Mouse (Mus musculus) liver, adult (tissue): ENCODE results near the gene Ppp2r5b.

Experiments
- GATA4 ChIP-seq: IDR thresholded peaks from 2 replicates; pipeline ENCODE4 v1.6.1; 2014; ENCODE audit warnings: mild to moderate bottlenecking, low read length; ENCODE audit not compliant: insufficient replicate concordance

Ppp2r5b gene

DNA sequence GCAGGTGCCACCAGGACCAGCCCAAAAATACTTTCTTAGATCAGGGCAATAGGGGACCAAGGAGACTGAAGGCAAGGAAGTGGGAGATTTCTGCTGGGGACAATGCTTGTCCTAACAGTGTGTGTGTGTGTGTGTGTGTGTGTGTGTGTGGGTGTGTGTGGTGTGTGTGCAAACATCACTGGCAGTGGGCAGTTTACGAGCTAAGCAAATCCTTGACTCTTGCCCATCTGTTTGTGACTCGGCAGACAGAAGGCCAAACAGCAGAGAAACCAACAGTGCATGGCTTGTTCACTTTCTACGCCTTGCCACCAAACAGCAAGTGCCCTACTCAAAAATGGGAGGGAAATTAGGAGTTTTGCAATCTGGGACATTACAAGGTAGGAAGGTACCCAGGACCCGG lies 37.9 kb upstream of the Ppp2r5b start:
- no peak for TF ChIP-seq GATA4

GRCm38 (mm10) chr19:6272738-6273137 lies 37.1 kb upstream of the Ppp2r5b start:
- no peak for TF ChIP-seq GATA4

DNA sequence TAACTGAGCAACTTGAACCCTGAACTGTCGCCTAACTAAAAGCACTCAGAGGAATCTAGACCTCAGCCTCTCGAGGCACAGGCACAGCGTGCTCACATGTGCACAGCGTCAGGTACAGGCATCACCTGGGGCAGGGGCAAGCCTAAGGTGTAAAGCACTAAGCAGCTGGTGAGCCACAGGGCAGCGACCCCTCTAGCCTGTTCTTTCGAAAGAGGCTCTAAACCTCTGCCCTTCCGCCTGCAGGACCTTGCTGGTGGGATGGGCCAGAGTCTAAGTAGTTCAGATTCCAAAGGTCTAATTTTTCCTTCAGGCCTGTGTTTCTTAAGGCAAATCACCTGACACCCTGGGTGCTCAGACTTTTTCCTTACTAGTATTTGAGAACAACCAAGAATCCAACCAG lies 36.4 kb upstream of the Ppp2r5b start:
- no peak for TF ChIP-seq GATA4

DNA sequence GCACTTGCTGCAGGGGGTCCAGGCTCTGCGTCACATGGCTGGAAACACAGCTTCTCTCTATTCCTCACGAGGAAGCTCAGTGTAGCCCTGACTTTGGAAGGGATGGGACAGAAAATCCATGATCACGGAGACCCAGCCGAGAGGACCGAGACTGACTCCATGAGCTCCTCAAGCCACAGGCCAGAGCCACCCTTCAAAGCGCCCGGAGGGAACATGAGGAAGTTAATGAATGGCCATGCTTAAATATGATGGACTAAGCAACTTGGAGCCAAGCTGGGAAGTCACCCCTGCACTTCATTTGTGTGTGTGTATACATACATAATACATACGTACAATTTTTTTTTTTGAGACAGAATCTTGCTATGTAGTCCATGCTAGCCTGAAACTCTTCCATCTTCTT lies 35.5 kb upstream of the Ppp2r5b start:
- no peak for TF ChIP-seq GATA4

DNA sequence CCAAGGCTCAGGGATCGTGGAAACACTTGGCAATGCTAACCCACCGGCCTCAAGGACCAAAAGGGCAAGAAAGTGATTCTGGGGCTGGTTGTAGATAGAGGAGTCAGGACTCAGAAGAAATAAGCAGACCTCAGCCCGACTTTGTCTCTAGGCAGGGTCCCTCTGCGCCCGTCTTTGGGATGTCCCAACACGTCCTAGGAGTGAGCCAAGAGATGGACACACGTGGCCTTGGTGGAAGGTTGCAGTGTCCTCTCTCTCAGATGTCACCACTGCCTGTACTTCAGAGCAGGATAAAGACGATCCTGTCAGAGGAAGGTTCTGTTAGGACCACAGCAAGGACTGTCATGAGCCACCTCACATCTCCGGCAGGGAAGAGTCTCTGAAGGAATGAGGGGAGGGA lies 35.0 kb upstream of the Ppp2r5b start:
- no peak for TF ChIP-seq GATA4

GRCm38 (mm10) chr19:6269798-6270475 lies 34.3 kb upstream of the Ppp2r5b start:
- no peak for TF ChIP-seq GATA4

GRCm38 (mm10) chr19:6268670-6269132 lies 33.0 kb upstream of the Ppp2r5b start:
- no peak for TF ChIP-seq GATA4

GRCm38 (mm10) chr19:6268170-6268528 lies 32.5 kb upstream of the Ppp2r5b start:
- TF ChIP-seq GATA4: no peak

GRCm38 (mm10) chr19:6267306-6268169 lies 31.9 kb upstream of the Ppp2r5b start:
- no peak for TF ChIP-seq GATA4

DNA sequence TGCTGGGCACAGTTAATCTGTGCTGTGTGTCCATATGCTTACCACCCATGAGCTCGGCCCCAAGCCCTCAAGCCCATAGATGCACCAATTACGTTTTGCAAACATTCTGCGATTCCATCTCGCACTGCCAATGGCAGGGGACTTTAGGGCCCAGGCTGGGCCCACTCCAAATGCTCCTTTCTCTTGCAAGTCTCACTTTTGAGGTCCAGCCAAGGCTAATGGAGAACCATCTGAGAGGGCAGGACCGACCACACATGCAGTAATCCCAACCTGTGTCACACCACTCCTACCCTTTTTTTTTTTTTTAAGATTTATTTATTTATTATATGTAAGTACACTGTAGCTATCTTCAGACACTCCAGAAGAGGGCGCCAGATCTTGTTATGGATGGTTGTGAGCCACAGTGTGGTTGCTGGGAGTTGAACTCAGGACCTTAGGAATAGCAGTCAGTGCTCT lies 30.1 kb upstream of the Ppp2r5b start:
- TF ChIP-seq GATA4: no peak

- TF ChIP-seq GATA4: no peak
These were observed 29.3 kb upstream of the Ppp2r5b start for GRCm38 (mm10) chr19:6264945-6265344.

DNA sequence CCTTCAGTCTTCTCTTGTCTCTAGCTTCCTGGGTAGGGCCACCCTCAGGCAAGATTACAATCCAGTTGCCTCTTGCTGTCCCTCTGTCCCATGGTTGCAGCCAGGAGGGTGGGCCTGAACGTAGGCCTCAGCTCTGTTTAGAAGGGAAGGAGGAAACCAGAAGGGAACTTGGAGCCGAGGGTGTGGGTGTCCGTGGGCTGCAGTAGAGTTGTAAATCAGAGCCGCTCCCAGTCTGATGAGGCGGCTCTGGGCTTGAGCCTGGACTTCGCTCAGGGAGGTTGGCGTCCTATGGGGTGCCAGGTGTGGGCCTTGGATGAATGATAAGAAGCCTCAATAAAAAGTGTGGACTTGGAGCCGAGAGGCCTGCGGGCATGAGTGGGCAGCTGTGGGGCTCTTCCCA lies 28.5 kb upstream of the Ppp2r5b start:
- TF ChIP-seq GATA4: peak; percentile 15; the same call in 1 of the 2 replicates

DNA sequence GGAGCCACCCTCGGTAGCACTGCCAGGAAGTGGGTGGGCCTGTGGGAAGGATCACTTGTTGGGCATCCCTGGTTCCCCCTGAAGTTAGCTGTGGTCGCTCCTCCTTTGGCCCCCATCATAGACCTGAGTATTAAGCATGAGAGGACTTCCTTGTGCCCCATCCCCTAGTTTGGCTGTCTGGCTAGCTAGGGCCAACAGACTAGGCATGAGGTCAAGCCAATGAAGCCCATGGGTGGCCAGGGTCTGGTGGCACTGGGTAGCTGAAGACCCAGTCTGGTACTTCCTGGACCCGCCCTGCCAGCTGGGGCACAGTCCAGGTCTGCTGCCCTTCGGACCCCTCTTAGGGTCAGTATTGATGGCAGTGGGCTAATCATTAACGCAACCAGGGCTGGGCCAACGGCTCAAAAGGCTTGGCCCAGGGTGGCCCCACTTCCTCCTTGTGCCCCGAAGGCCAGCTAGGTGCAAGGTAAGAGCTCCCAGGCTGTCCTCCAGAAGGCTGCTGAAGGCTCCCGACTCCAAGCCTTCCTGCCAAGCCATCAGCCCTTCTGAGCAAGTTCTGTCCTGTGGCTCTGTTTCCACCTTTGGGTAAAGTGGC lies 27.3 kb upstream of the Ppp2r5b start:
- TF ChIP-seq GATA4: no peak

GRCm38 (mm10) chr19:6262222-6262621 lies 26.6 kb upstream of the Ppp2r5b start:
- TF ChIP-seq GATA4: no peak

GRCm38 (mm10) chr19:6261379-6261778 lies 25.7 kb upstream of the Ppp2r5b start:
- TF ChIP-seq GATA4: no peak

DNA sequence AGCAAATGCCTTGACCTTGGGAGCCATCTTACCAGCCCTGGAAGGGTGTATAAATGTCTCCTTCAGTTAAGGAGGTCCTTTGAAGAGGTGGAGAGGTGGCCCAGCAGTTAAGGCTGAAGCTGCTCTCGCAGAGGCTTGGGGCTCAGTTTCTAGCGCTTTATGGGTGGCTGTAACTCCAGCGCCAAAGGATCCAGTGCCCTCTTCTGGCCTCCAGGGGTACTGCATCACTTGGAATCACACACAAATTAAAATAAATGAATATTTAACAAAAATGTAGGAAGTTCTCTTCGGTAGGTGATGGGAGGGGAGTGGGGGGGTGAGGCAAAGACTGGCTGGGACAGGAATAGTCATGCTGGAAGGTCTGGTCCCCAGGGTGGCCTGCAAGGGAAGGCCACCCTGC lies 25.3 kb upstream of the Ppp2r5b start:
- no peak for TF ChIP-seq GATA4
